Mouse (Mus musculus): ENCODE results near the gene Olfr46. TPM values are rescaled to one million over a fixed set of nuclear protein-coding genes. Genes with fewer than 3 reads are reported as not detected.
"Not testable (repeated sequence)": the region's sequence is repeated elsewhere in the genome, so short reads cannot be mapped to it uniquely, and the experiment has no call there.

Gene Olfr46
- under 1 TPM; 0.09 to 0.18 TPM for total RNA-seq (2021)
- long read RNA-seq, result 0 reads

- DNase-seq (ENCODE audit: low spot score in 2 of 2), result not testable (repeated sequence)
Observed at GRCm38 (mm10) chr7:140600969-140601368, at the start of gene Olfr46. Gene Olfr46 (plus strand): TSS chr7:140601269.

GRCm38 (mm10) chr7:140567586-140567985 is 33.5 kb upstream of the Olfr46 start, which contains the start of gene Olfr538:
Gene Olfr538 (plus strand): TSS chr7:140567886.
- DNase-seq (ENCODE audit: low spot score in 2 of 2), result no peak

DNA sequence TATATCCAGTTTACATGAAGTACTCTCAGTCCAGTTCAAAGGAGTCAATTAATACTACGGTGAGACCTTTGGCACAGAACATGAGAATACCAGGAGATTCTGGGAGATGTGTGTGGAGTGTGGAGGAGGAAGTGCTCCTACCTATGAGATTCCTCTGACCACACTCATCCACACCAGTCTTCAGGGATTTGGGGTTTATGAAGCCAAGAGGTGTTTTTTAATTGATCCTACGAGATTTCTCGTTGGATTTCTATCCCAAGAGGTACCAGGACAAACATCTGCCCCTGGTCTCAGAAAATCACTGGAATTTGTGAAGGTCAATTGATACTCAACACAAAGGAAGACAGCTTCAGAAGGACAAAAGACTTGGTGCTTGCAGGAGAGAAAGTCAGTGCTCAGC is 27.6 kb downstream of the Olfr46 start, which contains the start of gene Olfr61:
Olfr61 (plus strand) TSS at position 301 of the 400 bp plus-strand sequence.
- DNase-seq (ENCODE audit: low spot score in 2 of 2), result not testable (repeated sequence)

DNA sequence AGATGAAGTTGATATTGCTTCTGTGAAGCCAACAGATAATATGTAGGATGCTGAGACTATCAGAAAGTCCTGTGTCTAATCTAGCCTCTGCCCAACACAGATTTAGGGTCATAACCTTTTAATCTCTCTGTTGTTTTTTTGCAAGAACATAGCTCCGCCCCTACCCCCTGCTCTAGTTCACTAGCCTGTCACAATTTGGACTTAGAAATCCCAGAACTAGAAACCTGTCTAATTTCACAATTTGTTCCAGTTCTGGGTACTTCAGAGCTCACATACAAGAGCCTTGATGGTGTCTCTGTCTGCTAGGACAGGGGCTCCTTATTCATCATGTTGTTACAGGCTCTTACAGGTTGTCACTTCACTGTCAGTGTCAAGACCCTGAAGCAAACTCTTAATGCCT is 29.5 kb downstream of the Olfr46 start:
- no peak for DNase-seq (ENCODE audit: low spot score in 2 of 2)

DNA sequence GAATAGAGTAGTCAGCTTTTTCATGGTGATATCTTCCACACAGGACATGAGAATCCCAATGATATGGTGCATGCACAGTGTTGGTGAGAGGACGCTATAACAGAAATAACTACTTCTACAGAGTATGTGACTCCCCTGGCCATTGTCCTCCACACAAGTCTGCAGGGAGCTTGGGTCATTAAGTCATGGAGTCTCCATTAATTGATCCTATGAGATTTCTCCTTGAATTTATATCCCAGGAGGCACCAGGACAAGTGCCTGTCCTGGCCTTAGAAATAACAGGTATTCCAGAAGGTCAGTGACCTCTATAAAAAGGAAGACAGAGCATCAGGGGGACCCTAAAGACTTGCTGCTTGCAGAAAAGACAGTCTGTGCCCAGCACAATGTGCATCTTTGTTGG is 45.1 kb downstream of the Olfr46 start, which contains the start of gene Olfr53:
Olfr53 (plus strand) TSS at position 301 of the 400 bp plus-strand sequence.
- no peak for DNase-seq (ENCODE audit: low spot score in 2 of 2)

DNA sequence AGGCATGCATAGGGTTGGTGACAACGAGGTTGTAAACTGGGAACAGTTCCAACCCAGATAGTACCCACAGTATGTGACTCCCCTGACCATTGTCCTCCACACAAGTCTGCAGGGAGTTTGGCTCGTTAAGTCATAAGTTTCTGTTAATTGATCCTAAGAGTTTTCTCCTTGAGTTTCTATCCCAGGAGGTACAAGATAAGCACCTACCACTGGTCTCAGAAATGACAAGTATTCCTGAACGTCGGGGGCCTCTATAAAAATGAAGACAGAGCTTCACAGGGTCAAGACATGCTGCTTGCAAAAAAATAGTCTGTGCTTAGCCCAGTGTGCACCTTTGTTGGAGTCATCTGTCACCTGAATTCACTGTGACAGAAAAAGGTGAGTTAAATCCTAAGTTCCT is 58.6 kb downstream of the Olfr46 start, which contains the start of gene Olfr539:
Olfr539 (plus strand) TSS at position 301 of the 400 bp plus-strand sequence.
- DNase-seq (ENCODE audit: low spot score in 2 of 2), result no peak

Other genes starting within 250 kb of the Olfr46 start
- not detected for gene Olfr60, start 239.6 kb upstream of the Olfr46 start, total RNA-seq (2021)
- not detected for gene Olfr530, start 224.9 kb upstream of the Olfr46 start, total RNA-seq (2021)
- not detected for gene Olfr531, start 198.4 kb upstream of the Olfr46 start, total RNA-seq (2021)
- not detected for gene Olfr532, start 179.6 kb upstream of the Olfr46 start, total RNA-seq (2021)
- gene Olfr533, start 137.9 kb upstream of the Olfr46 start, total RNA-seq (2021), result not detected
- not detected for gene Olfr535, start 117.1 kb upstream of the Olfr46 start, total RNA-seq (2021)
- gene Olfr536, start 93.9 kb upstream of the Olfr46 start, total RNA-seq (2021), result not detected
- gene Olfr538, start 33.4 kb upstream of the Olfr46 start, total RNA-seq (2021), result not detected
- not detected for gene Olfr61, start 27.7 kb downstream of the Olfr46 start, total RNA-seq (2021)
- gene Olfr53, start 45.2 kb downstream of the Olfr46 start, total RNA-seq (2021), result not detected
- gene Olfr539, start 58.7 kb downstream of the Olfr46 start, total RNA-seq (2021), result under 1 TPM; 0.09 to 0.14 TPM
- under 1 TPM in 1 of 2 experiments, not detected in 1; 0.11 TPM for gene Olfr45, start 80.7 kb downstream of the Olfr46 start, total RNA-seq (2021)
- not detected for gene Olfr541, start 96.0 kb downstream of the Olfr46 start, total RNA-seq (2021)
- gene Cyp2e1, start 162.5 kb downstream of the Olfr46 start, total RNA-seq (2021), result not detected
- gene Syce1, start 186.6 kb downstream of the Olfr46 start, total RNA-seq (2021), result not detected
- gene Zfp941, start 220.9 kb downstream of the Olfr46 start, total RNA-seq (2021), result 1 to 10 TPM; 8.5 to 9.3 TPM
- gene Urah, start 233.7 kb downstream of the Olfr46 start, total RNA-seq (2021), result 1 to 10 TPM in 1 of 2 experiments, not detected in 1; 1.2 TPM
- not detected for gene Scgb1c1, start 244.3 kb downstream of the Olfr46 start, total RNA-seq (2021)
- gene Odf3, start 246.5 kb downstream of the Olfr46 start, total RNA-seq (2021), result not detected

Measured in layer of hippocampus, postnatal 10 days (tissue).